8 mouse cellular contexts compared by ENCODE assay signal in genomic region chr8:84203975-84204772, GRCm38 (mm10). TPM values are rescaled to one million over a fixed set of nuclear protein-coding genes. Genes with fewer than 3 reads are reported as not detected.
DNase-seq lines count a peak whose midpoint lies in the region; ATAC-seq and TF ChIP-seq lines count a peak whose summit lies in the region.

No protein-coding gene starts in this region.

- H3K9me3 ChIP-seq in erythroblast, embryonic 14.5 days (ENCODE audit: control insufficient read depth, low read length): no peaks in the 10 kb centered on the region
- H3K9me3 ChIP-seq in intestine, postnatal 0 days (ENCODE audit: control insufficient read depth): no peaks in the 10 kb centered on the region
- no peaks in the 10 kb centered on the region for H3K9me3 ChIP-seq in neural tube, embryonic 15.5 days (replicated peaks)

- peak; percentile 90 to 96 for DNase-seq in heart, adult 18-20 months
- peak; percentile 75 for DNase-seq in lung, adult 2 months
- DNase-seq in cerebellum, adult 8-10 months: no peak

- TF ChIP-seq CTCF in bone marrow, adult 2 months (IDR thresholded peaks at IDR 0.05; ENCODE audit: control insufficient read depth, insufficient read depth, low read length): peak; percentile 40
- TF ChIP-seq CTCF in intestine, postnatal 0 days (IDR thresholded peaks at IDR 0.05; ENCODE audit: low read depth): peak; percentile 58
- TF ChIP-seq CTCF in lung, adult 2 months (IDR thresholded peaks at IDR 0.05; ENCODE audit: insufficient read depth, low read length): peak; percentile 27

- peak overlapping the region; percentile 44 for H3K4me3 ChIP-seq in erythroblast, embryonic 14.5 days (replicated peaks)
- H3K4me3 ChIP-seq in bone marrow, adult 2 months (replicated peaks; ENCODE audit: control insufficient read depth, low read depth, low read length): peak overlapping the region; percentile 66
- peak overlapping the region; percentile 28 for H3K4me3 ChIP-seq in intestine, postnatal 0 days (ENCODE audit: low read depth, low read length)
- H3K4me3 ChIP-seq in lung, adult 2 months (replicated peaks; ENCODE audit: extremely low read depth, low read depth, low read length): peak overlapping the region; percentile 72
- H3K4me3 ChIP-seq in neural tube, embryonic 15.5 days (replicated peaks): peak overlapping the region; percentile 37

- H3K4me1 ChIP-seq in erythroblast, embryonic 14.5 days (ENCODE audit: control insufficient read depth): peaks cover 54% of the 10 kb centered on the region
- H3K4me1 ChIP-seq in bone marrow, adult 2 months (ENCODE audit: control insufficient read depth, insufficient read depth, low read length): peaks cover 11% of the 10 kb centered on the region
- no peaks in the 10 kb centered on the region; the same call in 1 of the 2 replicates for H3K4me1 ChIP-seq in intestine, postnatal 0 days (replicated peaks; ENCODE audit: control insufficient read depth, insufficient read depth, low read length)
- H3K4me1 ChIP-seq in lung, adult 2 months (ENCODE audit: control insufficient read depth, insufficient read depth, low read length): peaks cover 23% of the 10 kb centered on the region
- peaks cover 63% of the 10 kb centered on the region for H3K4me1 ChIP-seq in neural tube, embryonic 15.5 days

- peak overlapping the region; percentile 57 for H3K9ac ChIP-seq in intestine, postnatal 0 days (ENCODE audit: low read depth, low read length)
- H3K9ac ChIP-seq in neural tube, embryonic 15.5 days (replicated peaks): peak overlapping the region; percentile 42

- peak overlapping the region; percentile 94 for H3K27ac ChIP-seq in bone marrow, adult 2 months (ENCODE audit: control insufficient read depth, insufficient read depth, low read depth, low read length, poor library complexity)
- peak overlapping the region; percentile 81 for H3K27ac ChIP-seq in intestine, postnatal 0 days (ENCODE audit: low read depth, low read length)
- H3K27ac ChIP-seq in neural tube, embryonic 15.5 days (replicated peaks): peak overlapping the region; percentile 79

- TF ChIP-seq POLR2A in bone marrow, adult 2 months (IDR thresholded peaks at IDR 0.05; ENCODE audit: borderline replicate concordance, control insufficient read depth, low read depth, low read length): peak; percentile 49; the same call in 1 of the 2 replicates
- peak; percentile 78 for TF ChIP-seq POLR2A in lung, adult 2 months (IDR thresholded peaks at IDR 0.05; ENCODE audit: borderline replicate concordance, extremely low read depth, low read depth, low read length)

- peaks cover 3% of the 10 kb centered on the region; the same call in 1 of the 2 replicates for H3K36me3 ChIP-seq in erythroblast, embryonic 14.5 days (ENCODE audit: control insufficient read depth)
- peaks cover 8% of the 10 kb centered on the region; the same call in 1 of the 2 replicates for H3K36me3 ChIP-seq in intestine, postnatal 0 days (ENCODE audit: control insufficient read depth, insufficient read depth)
- no peaks in the 10 kb centered on the region for H3K36me3 ChIP-seq in neural tube, embryonic 15.5 days

- peak overlapping the region; percentile 76 for H3K4me2 ChIP-seq in intestine, postnatal 0 days (replicated peaks; ENCODE audit: low read depth)
- peak overlapping the region; percentile 77 for H3K4me2 ChIP-seq in neural tube, embryonic 15.5 days

- ATAC-seq in erythroblast, adult 5-6 weeks (replicated peaks; ENCODE audit: low FRiP score, poor library complexity, severe bottlenecking): no peak
- no peak for ATAC-seq in intestine, postnatal 0 days
- ATAC-seq in neural tube, embryonic 15.5 days (ENCODE audit: low FRiP score): peak; percentile 8; the same call in 1 of the 2 replicates

- H3K27me3 ChIP-seq in erythroblast, embryonic 14.5 days (ENCODE audit: control insufficient read depth): peaks cover 48% of the 10 kb centered on the region
- H3K27me3 ChIP-seq in intestine, postnatal 0 days (replicated peaks; ENCODE audit: control insufficient read depth, insufficient read depth, low read length): no peaks in the 10 kb centered on the region
- peaks cover 6% of the 10 kb centered on the region; the same call in 1 of the 2 replicates for H3K27me3 ChIP-seq in neural tube, embryonic 15.5 days (replicated peaks)

- 17% methylated on average over 13 of the region's 13 CpGs for WGBS in bone marrow, adult 2 months
- WGBS in intestine, postnatal 0 days: 40% methylated on average over 13 of the region's 13 CpGs
- WGBS in lung, adult 2 months: 28% methylated on average over 13 of the region's 13 CpGs
- 59% methylated on average over 13 of the region's 13 CpGs for WGBS in neural tube, embryonic 15.5 days

RNA-seq across cellular contexts. Expression of gene Nanos3, which starts 19.2 kb away (rescaled TPM):
- not detected in 2 replicates for polyA plus RNA-seq in erythroblast, embryonic 14.5 days (2012)
- not detected in 2 replicates for total RNA-seq in erythroblast, adult 5-6 weeks (2015; ENCODE audit: low replicate concordance)
- not detected in 2 replicates for total RNA-seq in erythroblast, adult 5-6 weeks (2017; ENCODE audit: low replicate concordance)
- polyA plus RNA-seq in bone marrow, adult 2 months (2011; ENCODE audit: insufficient read depth, insufficient read length, low replicate concordance, missing spikeins): 3.0 TPM in 1 of 2 replicates, not detected in the other
- 1 to 10 TPM in 1 of 2 experiments, not detected in 1; 1.2 TPM for total RNA-seq in heart, adult 18-20 months (2021)
- polyA plus RNA-seq in intestine, postnatal 0 days (2015; fragmentation: Nextera tagmentation; extraction: Ambion mirVana): 1.6 and 1.8 TPM in 2 replicates
- polyA plus RNA-seq in lung, adult 2 months (2012; rRNA removed): 0.18 and 0.54 TPM in 2 replicates
- 7.4 and 11.9 TPM in 2 replicates for polyA plus RNA-seq in neural tube, embryonic 15.5 days (2015; fragmentation: Nextera tagmentation; extraction: Ambion mirVana)

RNA-seq across cellular contexts. Expression of gene Zswim4, which starts 32.7 kb away (rescaled TPM):
- 0.44 and 0.65 TPM in 2 replicates for polyA plus RNA-seq in erythroblast, embryonic 14.5 days (2012)
- total RNA-seq in erythroblast, adult 5-6 weeks (2015; ENCODE audit: low replicate concordance): 3.1 and 3.5 TPM in 2 replicates
- 6.3 and 7.4 TPM in 2 replicates for total RNA-seq in erythroblast, adult 5-6 weeks (2017; ENCODE audit: low replicate concordance)
- polyA plus RNA-seq in bone marrow, adult 2 months (2011; ENCODE audit: insufficient read depth, insufficient read length, low replicate concordance, missing spikeins): 2.0 and 4.0 TPM in 2 replicates
- total RNA-seq in heart, adult 18-20 months (2021): 1 to 10 TPM; 6.4 to 6.6 TPM
- 3.7 and 3.8 TPM in 2 replicates for polyA plus RNA-seq in intestine, postnatal 0 days (2015; fragmentation: Nextera tagmentation; extraction: Ambion mirVana)
- polyA plus RNA-seq in lung, adult 2 months (2012; rRNA removed): 21.2 and 24.0 TPM in 2 replicates
- 14.8 and 16.0 TPM in 2 replicates for polyA plus RNA-seq in neural tube, embryonic 15.5 days (2015; fragmentation: Nextera tagmentation; extraction: Ambion mirVana)

RNA-seq across cellular contexts. Expression of gene D8Ertd738e, which starts 45.3 kb away (rescaled TPM):
- polyA plus RNA-seq in erythroblast, embryonic 14.5 days (2012): 43.2 and 62.9 TPM in 2 replicates
- 53.7 and 79.2 TPM in 2 replicates for total RNA-seq in erythroblast, adult 5-6 weeks (2015; ENCODE audit: low replicate concordance)
- total RNA-seq in erythroblast, adult 5-6 weeks (2017; ENCODE audit: low replicate concordance): 25.5 and 34.4 TPM in 2 replicates
- 101 and 196 TPM in 2 replicates for polyA plus RNA-seq in bone marrow, adult 2 months (2011; ENCODE audit: insufficient read depth, insufficient read length, low replicate concordance, missing spikeins)
- total RNA-seq in heart, adult 18-20 months (2021): 100 to 1,000 TPM; 213 to 219 TPM
- 308 and 309 TPM in 2 replicates for polyA plus RNA-seq in intestine, postnatal 0 days (2015; fragmentation: Nextera tagmentation; extraction: Ambion mirVana)
- polyA plus RNA-seq in lung, adult 2 months (2012; rRNA removed): 116 and 149 TPM in 2 replicates
- polyA plus RNA-seq in neural tube, embryonic 15.5 days (2015; fragmentation: Nextera tagmentation; extraction: Ambion mirVana): 263 and 280 TPM in 2 replicates

RNA-seq across cellular contexts. Expression of gene Mri1, which starts 53.0 kb away (rescaled TPM):
- polyA plus RNA-seq in erythroblast, embryonic 14.5 days (2012): 2.2 and 2.5 TPM in 2 replicates
- total RNA-seq in erythroblast, adult 5-6 weeks (2015; ENCODE audit: low replicate concordance): 2.3 and 2.5 TPM in 2 replicates
- total RNA-seq in erythroblast, adult 5-6 weeks (2017; ENCODE audit: low replicate concordance): 1.8 and 4.7 TPM in 2 replicates
- 11.1 and 26.0 TPM in 2 replicates for polyA plus RNA-seq in bone marrow, adult 2 months (2011; ENCODE audit: insufficient read depth, insufficient read length, low replicate concordance, missing spikeins)
- 10 to 100 TPM; 12.0 to 15.1 TPM for total RNA-seq in heart, adult 18-20 months (2021)
- 54.9 and 60.3 TPM in 2 replicates for polyA plus RNA-seq in intestine, postnatal 0 days (2015; fragmentation: Nextera tagmentation; extraction: Ambion mirVana)
- polyA plus RNA-seq in lung, adult 2 months (2012; rRNA removed): 66.2 and 78.8 TPM in 2 replicates
- 51.5 and 58.8 TPM in 2 replicates for polyA plus RNA-seq in neural tube, embryonic 15.5 days (2015; fragmentation: Nextera tagmentation; extraction: Ambion mirVana)

RNA-seq across cellular contexts. Expression of gene 4930432K21Rik, which starts 56.3 kb away (rescaled TPM):
- not detected in 2 replicates for polyA plus RNA-seq in erythroblast, embryonic 14.5 days (2012)
- total RNA-seq in erythroblast, adult 5-6 weeks (2015; ENCODE audit: low replicate concordance): not detected in 2 replicates
- 0.43 TPM in 1 of 2 replicates, not detected in the other for total RNA-seq in erythroblast, adult 5-6 weeks (2017; ENCODE audit: low replicate concordance)
- polyA plus RNA-seq in bone marrow, adult 2 months (2011; ENCODE audit: insufficient read depth, insufficient read length, low replicate concordance, missing spikeins): not detected in 2 replicates
- total RNA-seq in heart, adult 18-20 months (2021): under 1 TPM; 0.35 to 0.59 TPM
- 0.17 and 0.18 TPM in 2 replicates for polyA plus RNA-seq in intestine, postnatal 0 days (2015; fragmentation: Nextera tagmentation; extraction: Ambion mirVana)
- polyA plus RNA-seq in lung, adult 2 months (2012; rRNA removed): 1.0 and 1.1 TPM in 2 replicates
- 2.0 and 2.6 TPM in 2 replicates for polyA plus RNA-seq in neural tube, embryonic 15.5 days (2015; fragmentation: Nextera tagmentation; extraction: Ambion mirVana)
